Mouse (Mus musculus) lung, embryonic 15.5 days (tissue): Measurements from ENCODE around the gene Jup. TPM values are rescaled to one million over a fixed set of nuclear protein-coding genes. Genes with fewer than 3 reads are reported as not detected.
"Not testable (repeated sequence)": the region's sequence is repeated elsewhere in the genome, so short reads cannot be mapped to it uniquely, and the experiment has no call there.

Source experiments
- ATAC-seq: fragments of 200-750 bp; cut with Nextera tagmentation; 2 replicates; pipeline ENCODE4 v1.8.0; 2017; ENCODE audit warnings: moderate number of reproducible peaks, borderline replicate concordance; ENCODE audit not compliant: low FRiP score, low TSS enrichment; ENCODE audit errors: extremely low read depth
- H3K27ac ChIP-seq: fragments of 300-500 bp; sonication (generic); 2 replicates; pipeline ENCODE4 v1.5.1; 2015; ENCODE audit warnings: moderate library complexity, mild to moderate bottlenecking, inconsistent platforms
- H3K27me3 ChIP-seq: fragments of 300-500 bp; sonication (generic); 2 replicates; pipeline ENCODE4 v1.6.1; 2015; ENCODE audit warnings: inconsistent platforms
- H3K36me3 ChIP-seq: fragments of 300-500 bp; sonication (generic); 2 replicates; pipeline ENCODE4 v1.6.1; 2015; ENCODE audit warnings: inconsistent platforms
- H3K4me1 ChIP-seq: fragments of 300-500 bp; sonication (generic); 2 replicates; pipeline ENCODE4 v1.6.1; 2015; ENCODE audit warnings: inconsistent platforms
- H3K4me2 ChIP-seq: fragments of 300-500 bp; sonication (generic); 2 replicates; pipeline ENCODE4 v1.6.1; 2015; ENCODE audit warnings: inconsistent platforms, mild to moderate bottlenecking, moderate library complexity
- H3K4me3 ChIP-seq: fragments of 300-500 bp; sonication (generic); 2 replicates; pipeline ENCODE4 v1.5.1; 2015; ENCODE audit warnings: mild to moderate bottlenecking, inconsistent platforms
- H3K9ac ChIP-seq: fragments of 300-500 bp; sonication (generic); 2 replicates; pipeline ENCODE4 v1.6.1; 2015; ENCODE audit warnings: inconsistent platforms
- H3K9me3 ChIP-seq: fragments of 300-500 bp; sonication (generic); 2 replicates; pipeline ENCODE4 v1.6.1; 2016; ENCODE audit warnings: inconsistent platforms
- WGBS: fragments of 180-500 bp; shearing (Covaris S2); methylation state at CpG from one replicate; pipeline ENCODE4 v1.1.7; 2015; 5-methylcytosine and 5-hydroxymethylcytosine counted together
- polyA plus RNA-seq: library from polyadenylated mRNA; unstranded; fragments of >200 nt; fragmentation: Nextera tagmentation; extraction: Ambion mirVana; gene quantifications from 2 replicates; pipeline ENCODE4 v1.2.1, GENCODE M21; 2015

The Jup gene
- polyA plus RNA-seq, 1 experiment from 2014 or later, result 136 TPM

GRCm38 (mm10) chr11:100369145-100369544 is 28.4 kb downstream of the Jup start:
- no peaks in the 10 kb centered on the region; the same call in 1 of the 2 replicates for H3K27me3 ChIP-seq
- no peaks in the 10 kb centered on the region for H3K4me1 ChIP-seq
- ATAC-seq, result no peak
- no peaks in the 10 kb centered on the region for H3K9me3 ChIP-seq
- H3K27ac ChIP-seq, result no peak overlapping the region
- H3K4me3 ChIP-seq, result no peak overlapping the region
- no peak overlapping the region for H3K4me2 ChIP-seq
- H3K9ac ChIP-seq, result no peak overlapping the region
- peaks cover 30% of the 10 kb centered on the region for H3K36me3 ChIP-seq
- 65% methylated on average over 7 of the region's 7 CpGs for WGBS

GRCm38 (mm10) chr11:100362979-100363562 is 34.5 kb downstream of the Jup start:
- H3K27me3 ChIP-seq, result peaks cover 27% of the 10 kb centered on the region
- ATAC-seq, result 0 out of 2 replicates have a peak, but pooled peaks have one; percentile 29
- no peak overlapping the region for H3K9ac ChIP-seq
- no peaks in the 10 kb centered on the region for H3K9me3 ChIP-seq
- H3K4me2 ChIP-seq, result no peak overlapping the region
- WGBS, result 10% methylated on average over 12 of the region's 12 CpGs
- no peak overlapping the region for H3K4me3 ChIP-seq
- peaks cover 11% of the 10 kb centered on the region for H3K4me1 ChIP-seq
- no peaks in the 10 kb centered on the region for H3K36me3 ChIP-seq
- H3K27ac ChIP-seq, result no peak overlapping the region

- 12% methylated on average over 8 of the region's 8 CpGs for WGBS
- Histone ChIP-seq H3K9ac (no peak overlapping the region), H3K27me3 (peaks cover 32% of the 10 kb centered on the region), H3K36me3 (no peaks in the 10 kb centered on the region), H3K9me3 (no peaks in the 10 kb centered on the region), H3K4me3 (no peak overlapping the region), H3K4me2 (no peak overlapping the region), H3K27ac (no peak overlapping the region), H3K4me1 (peaks cover 11% of the 10 kb centered on the region)
- ATAC-seq, result peak; percentile 9; the same call in 1 of the 2 replicates
Measured at GRCm38 (mm10) chr11:100362209-100362978, 35.2 kb downstream of the Jup start.

- H3K36me3 ChIP-seq, H3K9ac ChIP-seq, H3K4me3 ChIP-seq, H3K4me2 ChIP-seq, ATAC-seq, H3K9me3 ChIP-seq, H3K27ac ChIP-seq: not testable (repeated sequence)
- Histone ChIP-seq H3K27me3 (peaks cover 46% of the 10 kb centered on the region), H3K4me1 (peaks cover 11% of the 10 kb centered on the region)
- no CpG with 5 or more reads among the region's 13 CpGs for WGBS
Measured at GRCm38 (mm10) chr11:100361059-100361458, 36.5 kb downstream of the Jup start.

GRCm38 (mm10) chr11:100360175-100360574 is 37.4 kb downstream of the Jup start:
- WGBS, result 72% methylated on average over 6 of the region's 6 CpGs
- H3K27ac ChIP-seq, result no peak overlapping the region
- H3K9me3 ChIP-seq, result no peaks in the 10 kb centered on the region
- H3K27me3 ChIP-seq, result peaks cover 55% of the 10 kb centered on the region
- ATAC-seq, result no peak
- no peak overlapping the region for H3K4me2 ChIP-seq
- no peak overlapping the region for H3K4me3 ChIP-seq
- no peaks in the 10 kb centered on the region for H3K36me3 ChIP-seq
- peaks cover 12% of the 10 kb centered on the region for H3K4me1 ChIP-seq
- H3K9ac ChIP-seq, result no peak overlapping the region

GRCm38 (mm10) chr11:100357408-100357807 is 40.2 kb downstream of the Jup start:
- no peak overlapping the region for H3K9ac ChIP-seq
- ATAC-seq, result no peak
- no peak overlapping the region for H3K4me2 ChIP-seq
- peaks cover 81% of the 10 kb centered on the region for H3K27me3 ChIP-seq
- 51% methylated on average over 5 of the region's 5 CpGs for WGBS
- no peak overlapping the region for H3K27ac ChIP-seq
- peaks cover 6% of the 10 kb centered on the region; the same call in 1 of the 2 replicates for H3K4me1 ChIP-seq
- no peaks in the 10 kb centered on the region for H3K9me3 ChIP-seq
- H3K4me3 ChIP-seq, result no peak overlapping the region
- H3K36me3 ChIP-seq, result no peaks in the 10 kb centered on the region

GRCm38 (mm10) chr11:100356819-100357211 is 40.7 kb downstream of the Jup start:
- no peak for ATAC-seq
- H3K9me3 ChIP-seq, result no peaks in the 10 kb centered on the region
- peaks cover 6% of the 10 kb centered on the region; the same call in 1 of the 2 replicates for H3K4me1 ChIP-seq
- no peak overlapping the region for H3K27ac ChIP-seq
- peak overlapping the region; percentile 59 for H3K4me3 ChIP-seq
- H3K4me2 ChIP-seq, result peak overlapping the region; percentile 96
- 18% methylated on average over 9 of the region's 9 CpGs for WGBS
- peak overlapping the region; percentile 55; the same call in 1 of the 2 replicates for H3K9ac ChIP-seq
- peaks cover 84% of the 10 kb centered on the region for H3K27me3 ChIP-seq
- H3K36me3 ChIP-seq, result no peaks in the 10 kb centered on the region

GRCm38 (mm10) chr11:100355972-100356818 is 41.4 kb downstream of the Jup start, which contains the start of gene Hap1:
Gene Hap1 (minus strand): TSS chr11:100356128.
- Histone ChIP-seq H3K36me3 (no peaks in the 10 kb centered on the region), H3K4me2 (peak within 1 kb of the TSS; percentile 96), H3K4me3 (peak within 1 kb of the TSS; percentile 59), H3K27ac (no peak within 1 kb of the TSS), H3K27me3 (peaks cover 84% of the 10 kb centered on the region), H3K9ac (peak within 1 kb of the TSS; percentile 55), H3K9me3 (no peaks in the 10 kb centered on the region), H3K4me1 (peaks cover 6% of the 10 kb centered on the region; the same call in 1 of the 2 replicates)
- peak; percentile 45; the same call in 1 of the 2 replicates for ATAC-seq
- 1% methylated on average over 49 of the region's 49 CpGs for WGBS

- peak overlapping the region; percentile 96 for H3K4me2 ChIP-seq
- ATAC-seq, result peak; percentile 12; the same call in 1 of the 2 replicates
- H3K36me3 ChIP-seq, result no peaks in the 10 kb centered on the region
- peaks cover 80% of the 10 kb centered on the region for H3K27me3 ChIP-seq
- H3K27ac ChIP-seq, result no peak overlapping the region
- peak overlapping the region; percentile 55 for H3K9ac ChIP-seq
- H3K9me3 ChIP-seq, result no peaks in the 10 kb centered on the region
- under 1% methylated on average over 53 of the region's 54 CpGs for WGBS
- peaks cover 6% of the 10 kb centered on the region; the same call in 1 of the 2 replicates for H3K4me1 ChIP-seq
- H3K4me3 ChIP-seq, result peak overlapping the region; percentile 59
Measured at GRCm38 (mm10) chr11:100355151-100355951, 42.2 kb downstream of the Jup start.

- 27% methylated on average over 10 of the region's 10 CpGs for WGBS
- H3K27ac ChIP-seq, result no peak overlapping the region
- H3K4me2 ChIP-seq, result no peak overlapping the region
- no peak for ATAC-seq
- peaks cover 6% of the 10 kb centered on the region; the same call in 1 of the 2 replicates for H3K4me1 ChIP-seq
- peaks cover 50% of the 10 kb centered on the region for H3K27me3 ChIP-seq
- no peaks in the 10 kb centered on the region for H3K9me3 ChIP-seq
- no peak overlapping the region for H3K9ac ChIP-seq
- no peaks in the 10 kb centered on the region for H3K36me3 ChIP-seq
- H3K4me3 ChIP-seq, result no peak overlapping the region
Measured at GRCm38 (mm10) chr11:100352076-100352857, 45.3 kb downstream of the Jup start.
